Mouse (Mus musculus) lung, postnatal 0 days (tissue): ENCODE measurements at regions not wholly inside any gene's neighbourhood (a gene's known extent, or its start where the extent isn't known, plus 50 kb on each side); places are given as distances from the start of the nearest gene placed in this dataset.

Source experiments
- CTCF ChIP-seq: IDR thresholded peaks from 2 replicates; pipeline ENCODE4 v1.5.1; 2016; ENCODE audit warnings: antibody characterized with exemption, mild to moderate bottlenecking
- EP300 ChIP-seq: IDR thresholded peaks from 2 replicates; pipeline ENCODE4 v1.6.1; 2016; ENCODE audit warnings: antibody characterized with exemption, mild to moderate bottlenecking, control low read depth

- no peak for TF ChIP-seq CTCF
- TF ChIP-seq EP300, result no peak
Measured at GRCm38 (mm10) chr12:10655185-10655544, 264.6 kb downstream of the Rdh14 start.
